Mouse (Mus musculus): ENCODE results near the gene Ptch1.

- TF ChIP-seq MXI1 (IDR thresholded peaks at IDR 0.05; ENCODE audit: low read depth, low read length), result no peak
- no peak for TF ChIP-seq CTCF (IDR thresholded peaks at IDR 0.05 in 2 of 3, conservative IDR thresholded peaks at IDR 0.05 in 1 of 3; ENCODE audit: control insufficient read depth in 1 of 3, insufficient read depth in 1 of 3, low read depth in 2 of 3, low read length in 3 of 3, poor library complexity in 1 of 3, severe bottlenecking in 1 of 3)
Measured at GRCm38 (mm10) chr13:63529602-63530370, 43.6 kb downstream of the Ptch1 start.
